Mouse (Mus musculus) heart, embryonic 14.5 days (tissue): ENCODE data around the gene Dffa. TPM values are rescaled to one million over a fixed set of nuclear protein-coding genes. Genes with fewer than 3 reads are reported as not detected.
"Not testable (repeated sequence)": the region's sequence is repeated elsewhere in the genome, so short reads cannot be mapped to it uniquely, and the experiment has no call there.

Experiments
- ATAC-seq: fragments of 200-750 bp; cut with Nextera tagmentation; 2 replicates; pipeline ENCODE4 v1.8.0; 2017; ENCODE audit warnings: low read depth, moderate TSS enrichment; ENCODE audit not compliant: insufficient number of reproducible peaks, insufficient read depth, low FRiP score
- H3K27ac ChIP-seq, 2 experiments: fragments of 200-500 bp in 1 of 2; fragments of 300-500 bp in 1 of 2; sonication (generic) in 1 of 2; replicated peaks in 1 of 2; 2 replicates each; pipeline ENCODE4 v1.5.1; 2012 to 2014; ENCODE audit warnings: low read depth in 2 of 2, low read length in 2 of 2, control low read depth in 1 of 2, mild to moderate bottlenecking in 1 of 2, mixed read lengths in 1 of 2; ENCODE audit not compliant: control insufficient read depth in 1 of 2, insufficient read depth in 1 of 2
- H3K27me3 ChIP-seq: fragments of 300-500 bp; sonication (generic); 2 replicates; pipeline ENCODE4 v1.6.1; 2014; ENCODE audit warnings: mild to moderate bottlenecking, low read length, control low read depth; ENCODE audit not compliant: control insufficient read depth, insufficient read depth
- H3K36me3 ChIP-seq: fragments of 300-500 bp; sonication (generic); 2 replicates; pipeline ENCODE4 v1.6.1; 2014; ENCODE audit warnings: mild to moderate bottlenecking, control low read depth, low read length, mixed read lengths; ENCODE audit not compliant: control insufficient read depth, insufficient read depth
- H3K4me1 ChIP-seq, 2 experiments: fragments of 200-500 bp in 1 of 2; fragments of 300-500 bp in 1 of 2; sonication (generic) in 1 of 2; 2 replicates each; pipeline ENCODE4 v1.6.1; 2012 to 2014; ENCODE audit warnings: low read length in 2 of 2, control low read depth in 1 of 2, mixed read lengths in 1 of 2; ENCODE audit not compliant: control insufficient read depth in 2 of 2, insufficient read depth in 2 of 2
- H3K4me2 ChIP-seq: fragments of 300-500 bp; sonication (generic); 2 replicates; pipeline ENCODE4 v1.6.1; 2014; ENCODE audit warnings: mild to moderate bottlenecking, low read length
- H3K4me3 ChIP-seq, 2 experiments: fragments of 200-500 bp in 1 of 2; fragments of 300-500 bp in 1 of 2; sonication (generic) in 1 of 2; 2 replicates each; pipeline ENCODE4 v1.5.1; 2012 to 2014; ENCODE audit warnings: low read length in 2 of 2, mild to moderate bottlenecking in 2 of 2, control low read depth in 1 of 2, low read depth in 1 of 2, moderate library complexity in 1 of 2; ENCODE audit not compliant: control insufficient read depth in 1 of 2, insufficient read depth in 1 of 2
- H3K9ac ChIP-seq: fragments of 300-500 bp; sonication (generic); 2 replicates; pipeline ENCODE4 v1.6.1; 2014; ENCODE audit warnings: mild to moderate bottlenecking, low read length
- H3K9me3 ChIP-seq: fragments of 300-500 bp; sonication (generic); 2 replicates; pipeline ENCODE4 v1.6.1; 2016; ENCODE audit warnings: low read length, control low read depth; ENCODE audit not compliant: control insufficient read depth
- WGBS: fragments of 180-500 bp; shearing (Covaris S2); extraction: QIAGEN DNeasy Blood & Tissue Kit; methylation state at CpG from one replicate; pipeline ENCODE4 v1.1.7; 2014; 5-methylcytosine and 5-hydroxymethylcytosine counted together
- polyA plus RNA-seq: library from polyadenylated mRNA; unstranded; fragments of >200 nt; fragmentation: Nextera tagmentation; extraction: Ambion mirVana; gene quantifications from 2 replicates; pipeline ENCODE4 v1.2.1, GENCODE M21; 2014

Dffa gene
- polyA plus RNA-seq, 1 experiment from 2014 or later = 26.7 TPM

DNA sequence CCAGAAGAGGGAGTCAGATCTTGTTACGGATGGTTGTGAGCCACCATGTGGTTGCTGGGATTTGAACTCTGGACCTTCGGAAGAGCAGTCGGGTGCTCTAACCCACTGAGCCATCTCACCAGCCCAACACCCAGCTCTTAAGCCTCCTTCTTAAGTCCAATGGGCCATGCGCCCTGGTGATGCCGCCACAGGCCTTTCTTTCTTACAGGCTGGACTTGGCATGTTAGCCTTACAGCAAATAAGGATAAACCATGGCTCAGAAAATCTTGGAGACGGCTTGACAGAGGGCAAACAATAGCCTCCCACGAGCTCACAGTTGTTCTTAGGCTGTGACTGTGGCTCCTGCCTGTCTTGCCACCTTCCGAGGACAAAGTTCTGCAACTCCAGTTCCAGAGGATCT lies 66.0 kb downstream of the Dffa start:
- ATAC-seq, H3K9me3 ChIP-seq, H3K27me3 ChIP-seq, H3K36me3 ChIP-seq, H3K9ac ChIP-seq, H3K4me3 ChIP-seq, H3K4me2 ChIP-seq, H3K27ac ChIP-seq: not testable (repeated sequence)
- peaks cover 6 to 21% of the 10 kb centered on the region in 2 experiments for H3K4me1 ChIP-seq
- 73% methylated on average over 7 of the region's 8 CpGs for WGBS

Other genes with a start within 250 kb of the Dffa start
- gene Pex14, start 4.3 kb upstream of the Dffa start, polyA plus RNA-seq = 29.5 and 31.2 TPM in 2 replicates
- gene Cort, start 22.6 kb downstream of the Dffa start, polyA plus RNA-seq = 0.31 and 0.53 TPM in 2 replicates
- 18.9 and 25.3 TPM in 2 replicates for gene Cenps, start 33.5 kb downstream of the Dffa start, polyA plus RNA-seq
- gene Pgd, start 62.6 kb downstream of the Dffa start, polyA plus RNA-seq = 27.9 and 33.4 TPM in 2 replicates
- gene Kif1b, start 203.5 kb downstream of the Dffa start, polyA plus RNA-seq = 47.1 and 51.9 TPM in 2 replicates